Mouse (Mus musculus) CD8-positive naive resting alpha-beta T cell, adult 2 months (primary cell): Measurements from ENCODE around the gene Gpr4.

Source experiments
- DNase-seq, 2 experiments: peaks; one replicate each; pipeline ENCODE4 v3.0.0; 2022; ENCODE audit warnings: low read depth in 2 of 2, low spot score in 2 of 2

Gene Gpr4

GRCm38 (mm10) chr7:19255395-19255794 lies 43.1 kb downstream of the Gpr4 start:
- no peak for DNase-seq

GRCm38 (mm10) chr7:19256567-19256966 lies 44.2 kb downstream of the Gpr4 start:
- DNase-seq = no peak

- DNase-seq = no peak
Measured at GRCm38 (mm10) chr7:19257390-19258022, 45.2 kb downstream of the Gpr4 start.

- DNase-seq = no peak
Measured at GRCm38 (mm10) chr7:19258336-19258735, 46.0 kb downstream of the Gpr4 start.

GRCm38 (mm10) chr7:19265147-19265546 lies 52.8 kb downstream of the Gpr4 start:
- no peak for DNase-seq

- DNase-seq = peak; percentile 16 to 35
Measured at GRCm38 (mm10) chr7:19265928-19266822, 53.8 kb downstream of the Gpr4 start.

- DNase-seq = no peak
Measured at GRCm38 (mm10) chr7:19267051-19267450, 54.7 kb downstream of the Gpr4 start.

- peak in 1 of 2 experiments; percentile 17 for DNase-seq
Measured at GRCm38 (mm10) chr7:19268993-19269681, 56.8 kb downstream of the Gpr4 start.

GRCm38 (mm10) chr7:19269721-19270441 lies 57.5 kb downstream of the Gpr4 start:
- no peak for DNase-seq

GRCm38 (mm10) chr7:19270509-19271237 lies 58.3 kb downstream of the Gpr4 start:
- no peak for DNase-seq

GRCm38 (mm10) chr7:19271238-19272172 lies 59.2 kb downstream of the Gpr4 start, which contains the start of gene Vasp:
Gene Vasp (minus strand): TSS chr7:19271817.
- peak; percentile 69 to 79 for DNase-seq

- peak; percentile 58 to 78 for DNase-seq
Measured at GRCm38 (mm10) chr7:19272173-19272764, 59.9 kb downstream of the Gpr4 start.
